Mouse (Mus musculus) ovary, postnatal 10 days (tissue): ENCODE results near the gene Rnf208.
A peak's percentile ranks its signal among the peaks of the same experiment; 100 is the strongest.
"Not testable (repeated sequence)": the region's sequence is repeated elsewhere in the genome, so short reads cannot be mapped to it uniquely, and the experiment has no call there.

ENCODE experiments used
- DNase-seq: peaks from one replicate; pipeline ENCODE4 v3.0.0; 2022; ENCODE audit warnings: low spot score

Rnf208 gene

DNA sequence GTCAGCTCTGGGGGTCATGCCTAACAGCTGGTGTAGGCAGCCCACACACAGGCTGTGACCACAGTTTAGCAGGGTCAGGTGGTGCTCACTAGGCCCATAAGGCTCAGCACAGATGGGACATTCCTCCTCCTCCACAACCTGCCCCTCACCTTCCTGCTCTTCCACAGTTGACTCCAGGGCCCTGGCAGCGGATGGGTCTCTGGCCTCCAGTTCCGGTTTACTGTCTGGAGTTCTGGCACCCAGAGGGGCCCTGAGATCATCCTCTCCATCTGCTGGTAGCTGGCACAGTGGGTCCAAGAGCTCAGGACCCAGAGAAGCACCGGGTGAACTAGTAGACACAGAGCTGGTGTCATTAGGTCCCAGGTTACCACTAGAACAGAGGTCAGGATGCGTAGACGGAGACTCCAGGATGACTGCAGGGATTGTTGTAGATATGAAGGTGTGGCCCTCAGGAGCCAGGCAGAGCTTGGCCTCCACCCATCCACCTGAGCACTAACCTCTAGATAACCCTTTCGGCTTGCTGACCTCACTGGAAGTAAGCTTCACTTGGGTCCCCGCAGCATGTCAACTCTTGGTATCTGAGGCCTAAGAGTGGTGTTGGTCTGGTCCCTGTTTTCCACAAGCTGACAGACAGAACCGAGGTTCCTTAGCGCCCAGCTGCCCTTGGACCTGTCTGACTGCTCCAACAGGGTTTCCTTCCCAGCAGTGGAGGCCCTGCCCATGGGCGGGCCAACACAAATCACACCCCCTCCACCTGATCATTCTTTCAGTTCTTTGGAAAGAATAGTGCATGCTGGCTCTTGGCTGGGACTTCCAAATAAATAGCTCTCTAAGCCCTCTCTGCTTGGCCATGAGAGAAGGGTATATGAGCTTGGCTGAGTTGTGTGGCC is 4.4 kb downstream of the Rnf208 start, which contains the start of gene AL732309.1:
Gene AL732309.1 (minus strand): TSS at position 681 of the 890 bp plus-strand sequence.
- DNase-seq: no peak

DNA sequence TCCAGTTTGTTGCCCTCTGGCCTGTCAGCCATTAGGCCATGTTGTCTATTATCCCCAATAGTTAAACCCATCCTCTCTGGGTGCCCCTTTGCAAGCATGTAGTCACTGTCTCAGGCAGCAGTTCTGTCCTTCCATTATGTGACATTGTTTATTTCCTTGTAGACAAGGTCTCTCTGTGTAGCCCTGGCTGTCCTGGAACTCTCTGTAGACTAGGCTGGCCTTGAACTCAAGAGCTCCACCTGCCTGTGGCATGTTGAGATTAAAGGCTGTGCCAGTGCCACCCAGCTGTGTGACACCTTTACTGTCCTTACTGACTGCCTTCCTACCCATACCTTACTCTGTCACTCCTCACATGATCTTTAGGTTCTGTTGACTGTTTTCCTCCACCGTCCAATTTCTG is 10.3 kb downstream of the Rnf208 start:
- DNase-seq: no peak

DNA sequence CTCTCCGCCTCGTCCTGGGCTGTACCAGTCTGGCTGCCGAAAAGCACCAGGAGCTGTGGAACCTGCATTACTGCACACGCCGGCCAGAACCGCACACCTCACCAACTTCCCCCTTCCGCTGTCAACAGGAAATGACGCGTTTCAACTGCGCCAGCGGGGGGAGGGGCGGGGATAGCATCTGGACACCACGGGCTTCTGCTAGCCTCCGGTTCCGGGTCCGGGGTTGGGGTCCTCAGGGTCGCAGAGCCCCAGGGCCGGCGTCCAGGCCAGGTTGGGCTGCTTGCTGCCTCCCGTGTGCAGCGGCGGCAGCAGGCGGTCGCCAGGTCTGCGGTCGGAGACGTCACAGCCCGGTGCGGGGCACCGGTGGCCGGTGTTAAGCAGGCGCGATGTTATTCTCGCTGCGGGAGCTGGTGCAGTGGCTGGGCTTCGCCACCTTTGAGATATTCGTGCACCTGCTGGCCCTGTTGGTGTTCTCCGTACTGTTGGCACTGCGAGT is 13.3 kb downstream of the Rnf208 start, which contains the start of gene Tmem203:
Gene Tmem203 (plus strand): TSS at position 156 of the 496 bp plus-strand sequence.
- peak; percentile 70 for DNase-seq

DNA sequence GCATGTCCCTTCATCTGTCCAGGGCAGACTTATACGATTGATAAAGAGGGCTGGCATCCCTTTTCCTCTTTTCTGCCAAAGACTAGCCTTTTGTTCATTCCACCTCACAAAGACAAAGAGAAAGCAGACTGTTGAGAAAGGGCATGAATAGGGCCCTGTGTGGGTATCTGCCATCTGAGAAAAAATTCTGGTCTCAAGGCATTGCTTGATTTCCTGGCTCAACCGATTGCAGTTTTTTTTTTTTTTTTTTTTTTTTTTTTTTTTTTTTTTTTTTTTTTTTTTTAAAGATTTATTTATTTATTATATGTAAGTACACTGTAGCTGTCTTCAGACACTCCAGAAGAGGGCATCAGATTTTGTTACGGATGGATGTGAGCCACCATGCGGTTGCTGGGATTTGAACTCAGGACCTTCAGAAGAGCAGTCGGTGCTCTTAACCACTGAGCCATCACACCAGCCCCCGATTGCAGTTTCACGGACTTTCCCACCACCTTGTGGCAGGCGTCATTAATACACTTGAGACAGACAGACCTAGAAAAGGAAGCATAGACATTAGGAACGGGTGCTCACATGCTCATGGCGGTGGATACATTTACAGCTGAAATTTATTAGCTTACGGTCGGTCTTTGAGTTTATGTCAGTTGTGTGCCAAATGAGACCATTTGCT is 14.5 kb downstream of the Rnf208 start:
- DNase-seq: not testable (repeated sequence)

DNA sequence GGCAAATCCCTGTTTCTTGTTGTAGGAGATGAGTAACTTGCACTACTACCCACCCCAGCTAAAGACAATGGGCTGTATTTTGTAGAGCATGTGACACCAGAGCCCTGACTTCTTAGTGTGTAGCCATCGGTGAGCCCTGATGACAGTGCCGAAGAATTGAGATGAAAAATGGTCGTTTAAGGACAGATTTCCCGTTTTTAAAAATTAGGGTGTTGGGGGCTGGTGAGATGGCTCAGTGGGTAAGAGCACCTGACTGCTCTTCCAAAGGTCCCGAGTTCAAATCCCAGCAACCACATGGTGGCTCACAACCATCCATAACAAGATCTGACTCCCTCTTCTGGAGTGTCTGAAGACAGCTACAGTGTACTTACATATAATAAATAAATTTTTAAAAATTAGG is 15.2 kb downstream of the Rnf208 start:
- DNase-seq: not testable (repeated sequence)

DNA sequence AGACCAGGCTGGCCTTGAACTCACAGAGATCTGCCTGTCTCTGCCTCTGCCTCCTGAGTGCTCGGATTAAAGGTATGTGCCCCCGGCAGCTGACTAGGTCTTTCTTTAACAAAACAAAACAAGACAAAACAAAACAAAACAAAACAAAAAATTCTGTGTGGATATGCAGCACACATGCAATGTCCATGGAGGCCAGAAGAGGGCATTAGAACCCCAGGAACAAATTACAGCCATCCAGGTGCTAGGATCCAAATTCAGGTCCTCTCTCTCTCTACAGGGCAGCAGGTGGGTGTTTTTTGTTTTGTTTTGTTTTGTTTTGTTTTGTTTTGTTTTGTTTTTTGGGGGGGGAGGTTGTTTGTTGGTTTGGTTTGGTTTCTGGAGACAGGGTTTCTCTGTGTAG is 16.8 kb downstream of the Rnf208 start:
- DNase-seq: no peak

DNA sequence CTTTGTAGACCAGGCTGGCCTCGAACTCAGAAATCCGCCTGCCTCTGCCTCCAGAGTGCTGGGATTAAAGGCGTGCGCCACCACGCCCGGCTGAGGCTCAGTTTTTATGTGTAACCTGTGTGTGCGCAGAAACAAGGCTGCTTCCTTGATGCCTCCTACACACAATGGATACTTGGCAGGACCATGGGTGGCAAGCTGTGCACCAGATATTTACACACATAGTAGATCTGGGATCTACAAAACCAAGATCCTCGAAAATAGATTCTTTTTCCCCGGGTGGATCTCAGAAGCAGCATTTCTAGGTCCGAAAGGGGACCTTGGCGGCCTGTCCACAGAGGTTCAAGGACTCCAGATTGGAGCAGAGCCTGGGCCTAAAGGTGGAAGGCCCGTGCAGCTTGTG is 19.8 kb downstream of the Rnf208 start:
- no peak for DNase-seq

DNA sequence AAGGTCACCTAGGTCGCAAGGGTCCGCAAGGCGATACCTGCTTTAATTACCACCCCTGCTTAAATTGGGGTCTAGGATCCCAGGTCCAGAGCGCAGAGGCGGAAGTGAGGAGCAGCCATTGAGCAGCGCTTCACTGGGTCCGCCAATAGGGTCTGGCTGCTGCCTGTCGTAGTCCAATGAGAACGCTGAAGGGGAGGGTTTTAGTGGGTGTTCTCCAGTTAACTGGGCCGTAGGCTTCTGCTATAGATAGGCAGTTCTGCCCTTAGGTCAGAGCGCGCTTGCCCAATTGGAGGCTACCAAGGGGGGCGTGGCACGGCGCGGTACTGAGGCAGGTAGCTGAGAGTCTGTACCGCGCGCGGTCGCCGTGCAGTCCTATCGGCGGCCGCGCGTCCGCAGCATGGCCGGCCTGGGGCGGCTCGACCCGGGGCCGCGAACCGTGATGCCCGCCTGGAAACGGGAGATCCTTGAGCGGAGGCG is 20.3 kb downstream of the Rnf208 start, which contains the start of gene Tprn:
Gene Tprn (plus strand): TSS at position 328 of the 477 bp plus-strand sequence.
- peak; percentile 82 for DNase-seq

DNA sequence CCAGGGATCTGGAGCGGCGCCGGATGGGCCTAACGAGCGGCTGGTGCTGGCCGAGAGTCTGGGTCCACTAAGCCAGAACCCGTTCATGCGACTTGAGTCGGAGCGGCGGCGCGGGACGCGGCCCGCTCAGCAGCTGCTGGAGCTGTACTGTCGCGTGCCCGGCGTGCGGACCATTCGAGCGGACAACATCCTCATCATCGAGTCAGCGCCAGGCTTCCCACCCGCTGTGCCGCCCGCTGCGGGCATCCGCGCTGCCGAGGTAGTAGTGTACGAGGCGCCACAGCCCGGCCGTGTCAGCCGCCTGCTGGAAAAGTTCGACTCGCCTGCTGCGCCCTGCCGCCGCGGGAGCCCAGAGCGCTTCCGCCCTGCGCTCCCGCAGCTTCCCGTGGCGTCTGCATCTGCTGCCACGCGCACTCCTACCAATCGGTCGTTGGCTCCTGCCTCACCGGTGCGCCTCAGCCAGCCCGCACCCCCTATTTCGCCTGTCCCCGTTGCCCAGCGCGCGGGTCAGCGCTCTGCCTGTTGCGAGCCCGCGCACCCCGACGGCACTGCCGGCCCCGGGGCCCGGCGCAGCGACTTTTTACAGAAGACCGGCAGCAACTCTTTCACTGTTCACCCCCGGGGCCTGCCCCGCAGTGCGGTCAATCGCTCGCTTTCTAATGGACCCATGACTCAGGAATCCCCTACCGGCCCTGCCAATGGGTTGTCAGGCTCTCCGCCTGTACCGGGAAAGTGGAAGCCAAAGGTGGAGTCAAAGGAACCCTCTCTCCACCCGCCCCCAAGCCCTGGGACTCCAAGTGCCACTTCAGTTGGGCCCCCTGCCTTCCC is 21.0 kb downstream of the Rnf208 start:
- DNase-seq: no peak

DNA sequence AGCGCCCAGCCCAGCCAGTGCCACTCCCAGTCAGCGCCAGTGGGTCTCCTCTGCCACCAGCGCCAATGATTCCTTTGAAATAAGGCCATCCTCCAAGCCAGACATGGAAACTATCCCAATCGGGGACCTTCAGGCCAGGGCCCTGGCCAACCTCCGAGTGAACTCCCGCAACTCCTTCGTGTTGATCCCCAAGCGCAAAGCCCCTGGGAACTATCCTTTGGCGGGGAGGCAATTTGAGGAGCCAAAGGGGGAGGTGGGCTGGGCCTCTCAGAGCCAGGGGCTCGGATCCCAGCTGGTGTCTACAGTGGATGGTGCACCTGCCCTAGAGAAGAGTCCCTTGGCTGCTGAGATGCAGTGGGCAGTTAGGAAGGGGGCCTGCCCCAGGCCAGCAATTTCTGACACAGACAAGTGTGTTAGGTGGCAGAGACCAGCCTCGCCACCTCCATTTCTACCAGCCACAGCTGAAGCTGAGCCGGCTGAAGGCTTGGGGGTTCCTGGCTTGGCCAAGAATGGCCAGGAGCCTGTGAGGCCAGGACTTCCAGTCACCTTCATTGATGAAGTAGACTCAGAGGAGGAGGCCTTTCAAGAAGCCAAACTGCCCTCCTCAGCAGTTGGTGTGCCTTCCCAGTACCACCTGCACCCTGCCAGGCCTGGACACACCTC is 21.7 kb downstream of the Rnf208 start:
- no peak for DNase-seq

DNA sequence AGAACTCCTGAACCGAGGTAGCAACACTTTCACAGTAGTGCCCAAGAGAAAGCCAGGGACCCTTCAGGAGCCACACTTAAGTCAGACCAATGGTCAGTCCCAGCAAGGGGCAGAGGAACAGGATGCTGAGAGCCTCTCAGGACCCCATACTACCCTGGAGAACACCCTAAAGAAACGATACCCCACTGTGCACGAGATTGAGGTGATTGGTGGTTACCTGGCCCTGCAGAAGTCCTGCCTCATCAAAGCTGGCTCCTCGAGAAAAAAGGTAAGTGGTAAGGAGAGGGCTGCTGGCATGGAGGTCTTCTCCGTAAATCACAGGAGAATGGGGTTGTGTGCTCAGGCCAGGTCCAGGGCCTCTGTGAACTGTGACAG is 22.2 kb downstream of the Rnf208 start:
- DNase-seq: no peak

DNA sequence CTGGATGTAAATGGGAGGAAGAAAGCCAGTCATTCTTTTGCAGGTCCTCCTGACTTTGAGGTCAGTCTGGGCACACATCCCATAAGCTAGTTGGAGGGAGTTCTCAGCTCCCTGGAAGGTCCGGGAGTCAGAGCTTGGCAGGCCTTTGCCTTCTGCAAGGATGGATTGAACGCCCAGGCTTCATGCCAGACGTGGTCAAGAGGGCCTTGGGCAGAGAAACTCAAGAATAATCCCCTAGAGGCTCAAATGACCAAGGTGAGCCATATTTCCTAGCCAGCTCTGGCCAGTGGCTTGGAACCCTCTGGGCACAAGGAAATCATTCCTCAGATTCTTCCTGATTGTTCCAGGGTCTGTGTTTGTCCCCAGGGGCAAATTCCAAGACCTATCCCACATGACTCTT is 22.8 kb downstream of the Rnf208 start:
- no peak for DNase-seq

DNA sequence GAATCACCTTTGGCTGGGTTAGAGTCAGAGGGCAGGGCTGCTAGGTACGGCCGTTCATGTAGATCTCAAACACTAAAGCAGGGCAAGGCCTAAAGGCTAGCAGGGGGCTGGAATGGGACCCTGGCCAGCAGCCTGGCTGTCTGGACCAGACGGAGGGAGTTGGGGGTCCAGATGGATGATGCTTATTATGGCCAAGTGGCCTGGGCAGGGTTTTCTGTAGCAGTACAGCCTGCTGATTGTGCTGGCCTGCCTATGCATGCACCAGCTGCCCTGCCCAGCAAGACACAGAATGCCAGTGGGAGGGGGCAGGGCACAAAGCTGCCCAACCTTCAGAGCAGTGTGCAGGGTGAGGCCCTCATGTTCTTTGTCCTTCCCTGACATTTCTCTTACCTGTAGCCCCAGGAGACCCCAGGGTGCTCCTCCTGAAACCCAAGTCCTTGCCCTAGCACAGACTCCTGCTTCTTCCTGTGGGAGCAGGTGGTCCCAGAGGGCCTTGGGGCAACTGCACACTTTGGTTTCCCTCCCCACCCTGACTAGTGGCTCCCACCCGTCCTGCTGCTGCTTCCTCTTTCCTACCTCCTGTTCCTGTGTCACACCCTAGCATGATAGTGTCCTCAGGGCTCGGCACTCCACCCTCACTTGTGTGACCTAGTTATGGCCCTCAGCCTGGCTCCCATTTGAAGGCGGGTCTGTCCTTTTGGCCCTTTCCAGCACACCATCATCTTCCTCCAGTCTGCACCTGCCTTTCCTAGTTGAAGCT is 24.0 kb downstream of the Rnf208 start:
- no peak for DNase-seq

DNA sequence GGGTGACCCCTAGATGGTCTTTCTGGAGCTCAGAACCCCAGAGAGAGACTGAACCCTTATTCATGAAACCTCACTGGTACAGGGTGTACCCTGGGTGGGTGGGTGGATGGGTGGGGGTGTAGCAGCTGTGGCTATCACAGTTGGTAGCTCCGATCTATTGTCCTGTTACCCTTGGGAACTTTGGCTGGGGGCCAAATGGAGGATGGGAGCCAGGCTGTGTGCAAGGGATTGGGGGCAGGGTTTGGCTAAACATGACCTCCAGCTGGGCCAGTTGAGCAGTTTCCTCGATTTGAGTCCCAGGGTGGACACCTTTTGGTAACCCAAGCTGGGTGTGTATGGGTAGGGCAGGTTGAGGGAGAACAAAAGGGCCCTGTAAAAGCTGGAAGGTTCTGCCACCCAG is 24.7 kb downstream of the Rnf208 start:
- no peak for DNase-seq

DNA sequence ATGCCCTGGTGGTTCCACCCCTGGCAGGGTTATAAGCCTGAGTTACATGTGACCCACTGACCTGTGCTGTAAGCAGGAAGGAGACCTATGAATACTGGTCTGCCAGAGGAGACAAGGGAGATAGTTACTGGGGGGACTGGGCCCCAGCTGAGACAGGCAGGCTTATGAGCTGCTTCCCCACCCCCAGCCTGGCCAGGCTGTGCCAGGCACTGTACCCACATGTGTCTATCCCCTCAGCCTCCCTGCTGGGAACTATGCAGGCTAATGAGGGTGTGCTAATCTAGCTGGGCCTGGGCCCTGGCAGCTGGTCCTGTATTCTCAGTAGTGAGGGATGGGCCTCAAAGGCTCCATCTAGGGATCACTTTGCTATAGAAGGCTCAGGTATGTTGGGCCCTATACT is 25.2 kb downstream of the Rnf208 start:
- DNase-seq: no peak

DNA sequence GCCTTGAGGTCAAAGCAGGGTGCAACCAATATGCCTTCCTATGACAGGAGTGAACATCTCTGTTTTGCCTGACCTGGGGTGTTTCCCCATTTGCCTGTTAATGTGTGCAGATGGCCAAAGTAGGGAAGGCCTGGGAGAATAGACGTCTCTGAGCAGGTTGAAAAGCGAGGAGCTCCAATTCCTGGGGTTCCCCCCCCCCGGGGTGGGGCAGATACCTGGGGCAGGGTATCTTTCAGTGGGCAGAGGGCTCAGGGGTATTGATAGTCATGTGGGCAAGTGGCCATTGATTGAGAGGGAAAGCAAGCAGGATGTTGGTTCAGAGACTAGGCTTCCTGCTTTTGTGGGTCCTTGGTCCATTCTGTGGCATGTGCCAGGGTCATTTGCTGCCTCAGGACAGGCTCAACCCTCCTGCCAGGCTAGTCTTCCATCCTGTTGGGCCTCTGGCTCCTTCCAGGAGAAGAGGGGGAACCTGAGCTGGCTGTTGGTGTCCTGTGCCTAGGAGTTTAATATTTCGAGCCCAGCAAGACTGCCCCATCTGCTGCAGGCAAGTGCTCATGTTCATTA is 25.8 kb downstream of the Rnf208 start:
- DNase-seq: no peak

DNA sequence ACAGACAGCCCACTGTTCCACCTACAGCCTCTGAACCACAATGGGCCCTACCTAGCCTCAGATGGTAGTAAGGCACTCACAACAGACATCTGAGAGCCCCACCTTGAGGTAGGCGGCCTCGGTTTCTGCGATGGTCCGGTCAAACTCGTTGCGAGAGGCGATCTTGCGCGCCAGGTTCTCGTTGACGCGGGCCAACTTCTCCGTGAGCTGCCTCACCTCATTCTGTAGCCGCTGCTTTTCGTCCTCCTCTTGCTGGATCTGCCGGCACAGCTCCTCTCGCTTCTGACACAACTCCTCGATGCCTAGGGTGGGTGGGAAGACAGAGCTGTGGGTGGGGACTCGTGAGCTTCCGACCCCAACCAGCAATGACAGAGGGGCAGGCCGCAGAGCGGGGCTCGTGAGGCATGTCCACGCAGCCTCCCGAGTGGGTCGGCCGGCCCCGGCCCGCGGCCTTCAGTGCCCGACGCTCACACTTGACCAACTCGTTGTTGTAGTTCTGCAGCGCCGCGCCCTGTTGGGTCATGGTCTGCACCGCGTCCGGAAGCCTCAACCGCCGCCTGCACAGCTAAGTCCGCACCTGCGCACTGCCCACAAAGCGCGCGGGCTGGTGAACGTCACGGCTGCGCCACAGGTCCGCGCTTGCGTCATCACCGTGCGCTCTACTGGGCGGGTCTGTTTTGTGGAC is 29.9 kb downstream of the Rnf208 start, which contains the start of the genes Ssna1 and Anapc2:
Gene Ssna1 (minus strand): TSS at position 612 of the 685 bp plus-strand sequence.
Gene Anapc2 (plus strand): TSS at position 652 of the 685 bp plus-strand sequence.
- peak; percentile 94 for DNase-seq

DNA sequence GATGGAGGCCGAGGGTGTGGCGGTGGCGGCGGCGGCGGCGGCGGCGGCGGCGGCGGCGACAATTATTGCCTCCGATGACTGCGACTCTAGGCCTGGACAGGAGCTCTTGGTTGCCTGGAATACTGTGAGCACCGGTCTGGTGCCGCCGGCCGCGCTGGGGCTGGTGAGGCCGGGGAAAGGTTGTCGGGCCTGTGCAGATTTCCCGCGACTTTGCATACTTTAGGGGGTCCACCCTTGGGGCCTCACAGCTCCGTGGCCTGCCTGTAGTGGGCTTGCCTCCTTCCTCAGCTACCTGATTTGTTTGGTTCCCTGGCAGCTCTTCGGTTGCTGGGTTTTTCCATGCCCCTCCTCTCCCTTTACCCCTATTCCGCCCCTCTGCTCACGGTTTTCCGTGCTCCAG is 30.5 kb downstream of the Rnf208 start:
- no peak for DNase-seq

DNA sequence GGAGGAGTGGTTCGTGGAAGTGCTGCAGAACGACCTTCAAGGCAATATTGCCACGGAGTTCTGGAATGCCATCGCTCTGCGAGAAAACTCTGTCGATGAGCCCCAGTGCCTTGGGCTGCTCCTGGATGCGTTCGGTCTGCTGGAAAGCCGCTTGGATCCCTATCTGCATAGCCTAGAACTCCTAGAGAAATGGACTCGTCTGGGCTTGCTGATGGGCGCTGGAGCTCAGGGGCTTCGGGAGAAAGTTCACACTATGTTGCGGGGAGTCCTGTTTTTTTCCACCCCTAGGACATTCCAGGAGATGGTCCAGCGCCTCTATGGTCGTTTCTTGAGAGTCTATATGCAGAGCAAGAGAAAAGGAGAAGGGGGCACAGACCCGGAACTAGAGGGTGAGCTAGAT is 31.0 kb downstream of the Rnf208 start:
- no peak for DNase-seq
